Mouse (Mus musculus): ENCODE measurements around the gene Map3k11.
"Not testable (repeated sequence)": the region's sequence is repeated elsewhere in the genome, so short reads cannot be mapped to it uniquely, and the experiment has no call there.

Gene Map3k11

DNA sequence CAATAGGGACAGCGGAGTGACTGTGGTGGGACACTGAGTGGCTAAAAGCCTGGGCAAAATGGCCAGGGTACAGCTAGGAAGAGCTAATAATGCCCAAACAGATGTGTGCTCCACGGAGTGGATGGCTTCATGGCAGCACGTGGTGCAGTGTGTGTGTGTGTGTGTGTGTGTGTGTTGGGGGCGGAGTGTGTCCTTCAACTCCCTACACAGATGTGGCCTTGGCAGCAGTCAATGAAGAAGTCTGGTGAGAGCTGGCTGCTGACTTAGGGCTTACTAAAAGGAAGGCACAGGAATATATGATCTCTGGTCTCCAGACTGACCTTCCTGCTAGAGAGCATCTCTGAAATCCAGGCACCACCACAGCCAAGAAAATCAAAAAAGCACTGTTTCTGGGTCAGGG, 20.2 kb upstream of the Map3k11 start:
- no peak for DNase-seq

DNA sequence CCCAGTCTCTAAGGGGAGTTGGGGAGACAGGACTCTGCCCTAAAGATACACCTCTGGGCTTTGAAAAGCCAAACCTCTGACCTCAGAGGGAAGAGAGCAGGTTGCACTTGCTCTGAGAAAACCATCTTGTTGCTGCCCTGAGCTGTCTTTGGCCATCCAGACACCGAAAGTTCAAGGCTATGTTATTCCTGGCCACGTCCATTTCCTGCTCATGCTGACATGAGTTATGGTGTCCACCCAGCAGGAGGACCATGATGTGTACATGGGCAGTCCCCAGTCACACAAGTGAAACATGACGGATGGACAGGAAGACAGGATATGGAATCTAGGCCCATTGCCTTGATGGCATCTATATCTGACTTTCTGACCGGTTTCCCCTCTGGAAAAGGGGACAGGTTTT, 8.1 kb upstream of the Map3k11 start:
- no peak for DNase-seq

DNA sequence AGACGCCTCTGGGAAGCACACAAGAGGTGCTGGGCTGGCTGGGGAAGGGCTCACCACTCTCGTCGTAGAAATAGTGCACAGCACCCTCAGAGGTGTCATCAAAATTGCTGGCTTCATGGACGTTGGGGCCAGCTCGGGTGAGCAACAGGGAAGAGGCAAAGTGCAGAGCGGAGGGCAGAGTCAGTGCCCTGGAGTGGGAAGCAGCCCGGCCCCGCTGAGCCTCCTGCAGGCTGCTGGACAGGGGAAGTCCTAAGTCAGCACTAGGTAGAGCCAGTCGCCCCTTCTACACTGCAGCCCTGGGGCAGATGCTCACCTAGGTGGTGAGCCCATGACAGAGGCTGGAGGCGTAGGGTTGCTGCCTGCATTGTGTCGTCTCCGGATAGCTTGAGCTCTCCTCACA, 4.3 kb upstream of the Map3k11 start:
- DNase-seq = no peak

DNA sequence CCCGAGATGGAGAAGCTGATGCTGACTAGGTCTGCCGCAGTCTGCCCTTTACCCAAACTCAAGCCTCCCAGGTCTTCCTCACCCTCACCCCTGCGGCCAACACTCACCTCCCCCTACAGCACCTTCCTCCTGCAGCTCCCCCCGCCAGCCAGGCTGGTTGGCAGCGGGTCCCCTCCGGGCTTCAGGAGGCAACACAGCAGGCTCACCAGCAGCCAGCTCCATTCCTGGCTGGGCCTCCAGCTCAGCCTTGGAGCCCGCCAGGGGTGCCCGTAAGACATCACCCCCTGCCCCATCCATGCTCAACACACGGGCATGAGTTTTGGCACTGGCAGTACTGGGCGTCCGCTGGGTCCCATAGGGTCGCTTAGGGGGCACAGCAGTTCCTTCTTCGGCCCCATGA, 3.6 kb upstream of the Map3k11 start:
- DNase-seq = no peak

DNA sequence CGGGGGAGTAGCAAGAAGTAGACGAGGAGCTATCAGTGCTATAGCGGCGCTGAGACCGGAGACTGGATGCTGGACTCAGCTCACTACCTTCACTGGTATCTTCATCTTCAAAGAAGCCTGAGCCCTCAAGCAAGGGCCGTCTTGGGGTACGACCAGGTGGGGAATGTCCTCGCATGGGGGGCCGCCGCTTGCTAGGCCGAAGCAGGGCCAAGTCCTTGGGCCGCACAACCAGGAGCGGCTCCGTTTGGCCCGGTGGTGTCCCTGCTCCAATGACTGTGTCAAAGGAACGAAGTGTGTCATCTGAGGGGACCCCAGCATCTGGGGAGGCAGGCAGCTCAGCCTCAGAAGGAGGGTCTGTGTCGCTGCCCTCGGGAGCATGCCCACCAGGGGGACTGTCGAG, 3.1 kb upstream of the Map3k11 start:
- no peak for DNase-seq

DNA sequence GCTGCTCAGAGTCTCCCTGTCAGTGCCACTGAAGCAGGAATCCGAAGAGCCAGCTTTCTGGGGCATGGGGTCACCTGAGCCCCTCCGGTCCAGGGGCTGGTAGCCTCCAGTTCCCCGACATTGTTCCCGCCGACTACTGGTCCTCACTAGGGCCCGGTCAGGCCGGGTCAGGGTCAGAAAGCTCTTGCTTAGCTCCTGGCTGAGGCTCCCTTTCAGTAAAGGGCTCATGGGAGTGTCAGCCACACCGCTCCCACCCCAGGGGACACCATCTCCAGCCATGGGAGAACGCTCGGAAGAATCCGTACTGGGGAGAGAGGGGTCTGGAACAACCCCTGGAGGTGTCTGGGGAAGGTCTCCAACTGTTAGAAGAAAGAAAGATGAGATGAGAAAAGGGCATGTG, 2.7 kb upstream of the Map3k11 start:
- DNase-seq = no peak

DNA sequence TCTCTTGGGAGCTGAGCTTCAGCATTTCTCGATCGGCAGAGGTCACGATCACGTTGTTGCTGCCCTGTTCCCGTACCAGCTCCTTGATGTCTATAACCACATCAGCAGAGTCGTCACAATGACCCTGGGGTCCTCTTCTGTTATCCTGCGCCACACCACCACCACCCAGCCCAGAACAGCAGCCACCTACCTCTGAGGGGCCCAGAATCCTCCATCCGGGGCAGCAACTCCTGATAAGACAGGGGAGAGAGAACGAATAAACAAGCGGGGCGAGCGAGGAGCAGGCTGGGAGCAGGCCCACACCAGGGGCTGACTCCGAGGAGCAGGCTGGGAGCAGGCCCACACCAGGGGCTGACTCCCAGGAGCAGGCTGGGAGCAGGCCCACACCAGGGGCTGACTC, 2.1 kb upstream of the Map3k11 start:
- DNase-seq = no peak

DNA sequence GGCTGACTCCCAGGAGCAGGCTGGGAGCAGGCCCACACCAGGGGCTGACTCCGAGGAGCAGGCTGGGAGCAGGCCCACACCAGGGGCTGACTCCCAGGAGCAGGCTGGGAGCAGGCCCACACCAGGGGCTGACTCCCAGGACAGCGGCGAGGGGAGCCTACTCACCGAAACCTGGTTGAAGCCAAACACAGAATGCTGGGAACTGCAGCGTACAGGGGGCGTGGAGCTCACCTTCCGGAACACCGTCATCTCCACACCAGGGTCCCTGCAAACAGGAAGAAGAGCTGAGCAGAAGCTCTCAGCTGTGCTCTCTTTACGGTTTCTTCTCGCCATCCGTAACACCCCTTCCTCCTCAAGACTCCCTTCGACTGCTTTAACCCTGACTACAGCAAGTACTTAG, 1.6 kb upstream of the Map3k11 start:
- DNase-seq = not testable (repeated sequence)

DNA sequence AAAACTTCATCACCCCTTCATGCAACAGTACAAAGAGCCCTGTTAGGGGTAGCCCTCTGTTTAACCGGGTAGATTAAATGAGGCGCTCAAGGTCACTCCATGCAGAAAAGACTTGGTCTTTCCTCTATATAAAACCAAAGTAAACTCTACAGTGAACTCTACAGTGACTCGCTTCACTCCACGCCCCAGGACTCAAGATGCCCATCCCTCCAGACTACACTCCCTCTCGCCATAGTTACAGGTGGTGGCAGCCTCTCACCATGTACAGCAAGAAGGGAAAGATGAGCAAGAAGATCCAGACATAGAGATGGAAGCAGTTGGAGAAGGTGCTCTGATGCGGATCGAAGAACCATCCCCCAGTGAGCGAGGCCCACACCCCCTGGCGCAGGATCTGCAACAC, 804 bp upstream of the Map3k11 start:
- DNase-seq = no peak

DNA sequence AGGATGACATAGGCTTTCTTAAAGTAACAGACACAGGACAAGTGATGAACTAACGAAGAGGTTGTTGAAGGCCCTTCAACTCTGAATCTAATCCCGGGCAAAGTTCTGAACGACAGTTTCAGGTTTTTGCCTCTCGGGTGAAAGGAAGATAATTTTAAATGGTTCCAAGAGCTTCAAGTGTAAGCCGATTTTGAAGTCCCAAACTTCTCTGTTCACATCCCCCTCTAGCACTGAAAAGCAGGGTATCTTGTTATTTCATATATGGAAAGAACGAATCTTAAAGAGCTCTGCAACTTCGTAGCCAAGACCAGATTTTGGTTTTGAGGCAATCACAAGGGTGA, 516 bp downstream of the Map3k11 start:
- DNase-seq = no peak

DNA sequence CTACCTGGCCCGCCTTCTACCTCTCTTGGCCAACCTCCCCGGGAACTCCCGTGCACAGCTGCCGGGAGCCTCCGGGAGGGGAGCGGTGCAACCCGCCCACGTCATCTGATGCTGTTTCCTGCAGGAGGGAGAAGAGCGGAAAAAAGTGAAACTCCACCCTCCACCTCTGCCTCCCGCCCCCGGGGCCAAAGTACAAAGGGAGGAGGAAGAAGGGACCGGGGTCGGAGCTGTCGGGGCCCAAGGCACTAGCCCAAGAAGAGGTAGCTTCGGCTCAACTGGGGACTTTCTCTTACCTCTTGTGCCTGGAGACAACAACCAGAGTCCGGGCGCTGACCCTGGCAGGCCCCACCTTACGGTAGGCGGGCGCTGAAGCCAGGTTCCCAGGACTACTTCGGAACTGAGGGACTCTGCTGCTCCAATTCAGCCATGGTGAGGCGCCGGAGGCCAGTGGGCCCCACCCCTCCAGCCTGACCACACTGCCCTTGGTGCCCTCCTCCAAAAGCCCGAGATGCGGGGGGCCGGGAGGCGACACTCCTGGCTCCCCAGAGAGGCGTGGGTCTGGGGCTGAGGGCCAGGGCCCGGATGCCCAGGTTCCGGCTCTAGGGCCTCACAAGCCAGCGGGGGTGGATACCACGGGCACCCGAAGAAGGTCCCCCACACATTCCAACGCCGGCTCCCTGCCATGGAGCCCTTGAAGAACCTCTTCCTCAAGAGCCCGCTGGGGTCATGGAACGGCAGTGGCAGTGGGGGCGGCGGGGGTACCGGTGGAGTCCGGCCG, 1.2 kb downstream of the Map3k11 start:
- DNase-seq = peak; percentile 87

DNA sequence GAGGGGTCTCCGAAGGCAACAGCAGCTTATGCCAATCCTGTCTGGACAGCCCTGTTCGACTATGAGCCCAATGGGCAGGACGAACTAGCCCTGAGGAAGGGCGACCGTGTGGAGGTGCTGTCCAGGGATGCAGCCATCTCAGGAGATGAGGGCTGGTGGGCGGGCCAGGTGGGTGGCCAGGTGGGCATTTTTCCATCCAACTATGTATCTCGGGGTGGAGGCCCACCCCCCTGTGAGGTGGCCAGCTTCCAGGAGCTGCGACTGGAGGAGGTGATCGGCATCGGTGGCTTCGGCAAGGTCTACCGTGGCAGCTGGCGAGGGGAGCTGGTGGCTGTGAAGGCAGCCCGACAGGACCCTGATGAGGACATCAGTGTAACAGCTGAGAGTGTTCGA, 1.8 kb downstream of the Map3k11 start:
- DNase-seq = no peak

DNA sequence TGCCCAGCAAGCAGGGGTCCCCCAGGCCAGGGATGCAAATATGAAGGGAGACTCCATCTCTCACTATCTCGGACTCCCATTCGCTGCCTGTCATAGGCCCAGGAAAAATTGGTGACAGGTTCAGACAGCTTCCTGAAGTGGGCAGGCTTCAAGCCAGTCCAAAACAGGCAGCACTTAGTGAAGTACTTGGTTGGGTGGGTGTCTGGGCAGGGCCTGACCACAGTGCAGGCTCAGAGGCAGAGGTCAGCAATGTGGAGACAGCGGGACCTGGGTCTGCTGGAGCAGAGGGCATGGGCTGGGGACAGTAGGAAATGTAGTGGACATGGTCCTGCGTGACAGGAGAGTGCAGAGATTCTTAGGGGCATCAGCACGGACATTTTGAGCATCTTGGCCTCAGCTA, 3.1 kb downstream of the Map3k11 start:
- DNase-seq = no peak

DNA sequence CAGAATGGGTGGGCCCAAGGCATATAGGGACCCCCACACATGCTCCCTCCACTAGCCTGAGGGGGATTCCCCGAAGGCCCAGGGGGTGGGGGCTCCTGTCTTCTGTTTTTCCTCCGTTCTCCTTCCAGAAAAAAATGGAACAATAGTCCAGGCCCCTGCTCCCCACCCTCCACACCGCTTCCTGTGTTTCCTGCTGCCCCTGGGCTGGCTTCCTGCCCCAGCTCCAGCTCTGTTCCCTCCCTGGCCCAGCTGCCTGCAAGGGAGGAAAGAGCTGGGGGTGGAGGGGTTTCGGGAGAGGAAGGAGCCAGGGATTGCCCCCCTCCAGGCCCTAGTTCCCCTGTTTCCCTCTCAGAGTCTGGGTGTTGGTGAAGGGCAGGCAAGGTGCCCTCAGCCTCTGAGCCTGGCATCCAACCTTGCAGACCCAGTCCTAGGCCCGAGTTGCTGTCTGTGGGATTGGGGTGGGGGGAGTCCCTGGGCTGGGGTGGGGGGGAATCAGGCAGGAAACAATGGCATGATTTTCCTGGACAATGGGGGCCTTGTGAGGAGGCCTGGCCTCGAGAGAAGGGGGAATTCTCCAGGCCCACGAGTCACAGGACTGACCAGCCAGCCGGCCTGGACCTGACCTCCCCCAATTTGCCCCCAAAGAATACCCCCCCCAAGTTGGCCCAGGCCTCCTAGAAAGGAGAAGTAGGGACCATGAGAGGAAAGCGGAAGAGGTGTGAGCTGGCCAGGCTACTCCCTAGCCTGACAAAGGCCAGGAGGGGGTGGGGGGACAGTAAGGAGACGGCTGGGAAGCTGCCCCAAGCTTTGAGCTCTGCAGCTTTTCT, 3.8 kb downstream of the Map3k11 start:
- DNase-seq = no peak

DNA sequence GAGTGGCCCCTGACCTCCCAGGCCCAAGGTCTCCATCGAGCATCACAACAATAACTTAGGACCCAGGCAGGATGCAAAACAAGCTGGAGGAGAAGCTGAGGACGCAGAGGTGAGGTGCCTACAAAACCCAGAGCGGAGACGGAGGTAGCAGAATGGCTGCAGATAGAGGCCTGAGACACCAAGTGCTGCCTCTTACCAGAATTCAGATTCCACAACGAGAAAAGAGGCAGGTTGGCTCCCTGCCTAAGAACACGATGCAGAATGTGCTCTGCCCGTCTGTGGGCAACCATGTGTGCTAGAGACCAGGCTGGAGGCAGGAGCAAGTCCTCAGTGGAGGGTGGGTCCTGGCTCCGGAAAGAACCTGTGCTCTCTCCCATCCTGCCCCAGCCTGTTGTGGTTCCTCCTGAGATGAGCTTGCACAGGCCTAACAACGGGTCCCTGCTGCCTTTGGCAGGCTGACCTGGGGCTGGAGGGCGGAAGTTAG, 4.4 kb downstream of the Map3k11 start:
- no peak for DNase-seq

DNA sequence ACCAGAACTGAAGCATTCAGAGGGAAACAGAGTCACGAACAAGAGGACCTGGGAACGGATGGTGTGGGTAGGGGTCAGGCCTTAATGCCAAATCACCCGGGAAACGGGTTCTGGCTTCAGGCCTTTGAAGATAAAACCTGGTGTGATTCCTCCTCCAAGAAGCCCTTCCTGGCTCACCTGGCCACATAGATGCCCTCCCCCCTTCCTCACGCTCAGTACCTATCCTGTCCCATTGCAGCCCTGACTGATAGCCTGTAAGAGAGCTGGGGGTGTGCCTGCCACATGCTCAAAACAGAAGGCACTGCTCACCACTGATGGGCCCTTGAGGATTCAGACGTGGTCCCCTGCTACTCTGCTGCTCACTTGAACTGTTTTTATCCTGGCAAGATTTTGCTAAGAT, 5.3 kb downstream of the Map3k11 start:
- no peak for DNase-seq

DNA sequence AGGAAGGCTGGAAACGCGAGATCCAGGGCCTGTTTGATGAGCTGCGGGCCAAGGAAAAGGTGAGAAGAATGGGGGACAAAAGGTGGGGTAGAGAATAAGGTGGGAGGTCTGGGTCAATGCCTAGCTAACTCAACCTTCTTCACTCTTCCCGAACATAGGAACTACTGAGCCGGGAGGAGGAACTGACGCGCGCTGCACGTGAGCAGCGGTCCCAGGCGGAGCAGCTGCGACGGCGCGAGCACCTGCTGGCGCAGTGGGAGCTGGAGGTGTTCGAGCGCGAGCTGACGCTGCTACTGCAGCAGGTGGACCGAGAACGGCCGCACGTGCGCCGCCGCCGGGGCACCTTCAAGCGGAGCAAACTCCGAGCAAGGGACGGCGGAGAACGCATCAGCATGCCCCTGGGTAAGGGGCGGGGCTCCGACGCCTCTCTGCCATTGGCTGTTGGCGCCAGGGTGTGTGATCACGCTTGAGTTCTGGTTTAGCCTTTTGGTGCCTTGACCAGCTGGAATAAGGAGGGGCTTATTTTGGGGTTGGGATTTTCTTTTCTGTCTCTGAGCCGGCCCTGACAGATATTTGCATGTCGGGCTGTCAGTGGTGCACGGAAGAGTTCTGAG, 7.4 kb downstream of the Map3k11 start:
- peak; percentile 79 for DNase-seq

DNA sequence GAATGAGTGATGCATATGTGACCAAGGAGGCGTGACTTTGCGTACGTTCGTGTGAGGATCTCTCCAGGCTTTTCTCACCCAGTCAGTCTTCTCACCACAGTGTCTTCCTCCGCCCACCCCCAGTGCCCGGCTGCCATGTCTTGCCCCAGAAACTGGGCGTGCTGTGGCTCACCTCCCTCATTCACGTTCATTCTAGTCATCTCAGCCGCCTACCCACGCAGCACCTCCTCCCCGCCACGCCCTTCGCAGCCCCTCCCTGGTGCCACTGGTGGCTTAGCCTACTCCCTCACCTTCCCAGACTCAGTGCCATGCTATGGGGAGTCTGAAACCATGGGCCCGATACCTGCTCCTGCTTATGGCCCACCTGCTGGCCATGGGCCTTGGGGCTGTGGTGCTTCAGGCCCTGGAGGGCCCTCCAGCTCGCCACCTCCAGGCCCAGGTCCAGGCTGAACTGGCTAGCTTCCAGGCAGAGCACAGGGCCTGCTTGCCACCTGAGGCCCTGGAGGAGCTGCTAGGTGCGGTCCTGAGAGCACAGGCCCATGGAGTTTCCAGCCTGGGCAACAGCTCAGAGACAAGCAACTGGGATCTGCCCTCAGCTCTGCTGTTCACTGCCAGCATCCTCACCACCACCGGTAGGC, 15.7 kb downstream of the Map3k11 start, which contains the start of gene Kcnk7:
Gene Kcnk7, plus strand, starts transcription at position 205 of the 638 bp plus-strand sequence.
- no peak for DNase-seq

DNA sequence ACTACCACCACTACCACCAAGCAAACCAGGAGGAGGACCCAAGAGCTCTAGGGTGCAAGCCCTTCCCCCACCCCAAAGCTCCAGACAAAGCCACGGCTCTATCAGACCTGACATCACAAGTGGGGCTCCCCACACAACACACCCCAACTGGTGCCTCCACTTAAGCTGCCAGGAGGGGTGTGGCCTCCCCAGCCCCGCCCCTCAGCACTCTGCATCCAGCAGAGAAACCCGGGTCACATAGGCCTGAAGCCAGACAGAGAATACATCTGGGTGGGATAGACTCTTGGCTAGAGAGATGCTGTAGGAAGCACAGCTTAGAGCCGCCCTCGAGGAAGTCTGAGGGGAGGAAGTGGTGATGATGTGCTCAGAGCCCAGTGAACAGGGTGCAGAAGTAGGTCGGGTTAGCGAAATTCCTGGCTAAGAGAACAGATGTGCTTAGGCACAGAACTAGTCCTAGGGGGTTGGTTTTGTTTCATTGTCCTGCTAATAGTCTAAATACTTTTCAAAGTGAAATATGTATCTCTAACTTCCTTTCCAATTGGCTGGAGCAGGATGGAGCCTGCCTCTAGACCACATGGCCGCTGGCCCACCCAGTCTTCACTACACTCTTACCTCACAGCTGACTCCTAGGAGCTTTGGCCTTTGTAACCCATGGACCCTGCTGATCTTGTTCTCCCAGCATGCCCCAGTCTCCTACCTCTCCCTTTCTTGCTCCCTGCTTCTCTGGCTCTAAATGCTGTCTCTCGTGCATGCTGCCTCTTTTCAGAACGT, 16.4 kb downstream of the Map3k11 start:
- no peak for DNase-seq

DNA sequence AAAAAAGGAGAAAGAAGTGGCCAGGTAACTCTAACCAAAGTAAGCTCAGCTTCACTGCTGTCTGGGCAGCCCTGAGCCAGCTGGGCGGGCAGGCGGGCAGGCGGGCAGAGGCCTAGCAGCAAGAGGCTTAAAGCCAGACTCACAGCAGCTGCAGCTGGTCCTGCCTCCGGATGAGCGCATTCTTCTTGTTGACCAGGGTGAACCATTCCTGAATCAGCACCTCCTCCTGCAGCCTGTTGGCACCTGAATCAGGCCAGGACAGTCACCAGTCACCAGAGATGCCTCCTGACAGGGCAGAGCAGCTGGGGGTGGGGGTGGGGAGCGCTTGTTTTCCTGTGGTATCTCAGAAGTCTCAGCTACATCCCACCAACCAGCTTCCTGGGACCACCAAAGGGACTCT, 21.5 kb downstream of the Map3k11 start:
- DNase-seq = no peak

DNA sequence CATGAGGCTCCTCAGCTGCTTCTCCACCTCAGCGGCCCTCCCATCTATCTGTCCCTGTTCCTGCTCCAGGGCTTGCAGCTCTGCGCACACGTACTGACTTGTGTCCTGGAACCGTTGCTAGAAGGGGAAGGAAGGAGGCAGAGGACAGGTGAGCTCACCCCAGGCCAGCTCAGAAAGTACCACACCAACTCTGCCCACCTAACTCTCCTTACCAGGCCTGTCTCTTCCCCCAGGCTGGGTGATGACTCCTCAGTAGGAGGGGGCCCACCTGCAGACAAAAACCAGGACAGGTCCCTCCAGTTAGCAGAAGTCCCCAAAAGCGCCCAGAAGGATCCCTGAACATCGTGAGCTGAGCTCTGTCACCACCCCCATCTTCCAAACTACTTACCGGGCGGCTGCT, 22.0 kb downstream of the Map3k11 start:
- no peak for DNase-seq

DNA sequence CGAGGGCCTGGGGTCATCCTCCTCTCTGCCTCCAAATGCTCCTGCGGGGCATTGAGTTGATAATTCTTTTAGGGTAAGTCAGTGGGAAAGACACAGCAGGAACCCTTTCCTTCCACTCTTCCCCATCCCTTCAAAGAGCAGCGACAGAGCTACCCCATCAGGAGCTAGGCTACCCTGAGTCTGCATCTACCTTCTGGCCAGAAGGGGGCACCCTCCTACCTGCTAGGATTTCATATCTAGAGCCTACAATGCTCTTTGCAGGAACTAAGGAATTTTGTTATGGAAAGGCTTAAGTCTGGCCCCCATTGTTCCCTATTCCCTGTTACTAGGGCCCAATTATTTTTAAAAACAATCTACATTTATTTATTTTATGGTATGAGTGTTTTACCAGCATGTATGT, 22.7 kb downstream of the Map3k11 start:
- DNase-seq = peak; percentile 74
